Mouse (Mus musculus): ENCODE measurements around the gene Trak2. TPM values are rescaled to one million over a fixed set of nuclear protein-coding genes. Genes with fewer than 3 reads are reported as not detected.

Gene Trak2
- polyA plus RNA-seq, 1 experiment from 2014 or later: 14.1 TPM

DNA sequence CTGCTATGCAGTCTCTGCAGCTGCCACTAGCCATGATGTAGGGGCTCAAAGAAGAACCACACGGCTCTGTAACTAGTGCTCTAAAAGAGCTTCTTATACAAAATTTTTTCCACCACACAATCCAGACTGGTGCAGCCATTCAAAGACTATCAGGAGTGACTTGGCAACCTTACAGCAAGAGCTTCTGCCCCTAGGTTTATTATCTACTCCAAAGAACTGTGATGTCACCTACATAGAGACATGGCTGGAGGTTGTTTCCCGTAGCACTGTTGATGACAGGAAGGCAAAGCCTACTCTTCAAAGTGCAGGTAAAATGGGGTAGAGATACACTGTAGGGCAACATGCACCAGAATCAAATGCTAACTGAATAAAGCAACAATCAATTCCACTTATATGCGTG lies 17.5 kb downstream of the Trak2 start:
- Histone ChIP-seq H3K4me3 (replicated peaks; ENCODE audit: low read depth, low read length) (no peak overlapping the region), H3K9ac (ENCODE audit: low read depth, low read length) (no peak overlapping the region), H3K4me1 (replicated peaks; ENCODE audit: insufficient read depth, low read length) (peaks cover 22% of the 10 kb centered on the region), H3K27me3 (ENCODE audit: insufficient read depth, low read length) (no peaks in the 10 kb centered on the region), H3K36me3 (ENCODE audit: insufficient read depth, low read length) (no peaks in the 10 kb centered on the region), H3K27ac (no peak overlapping the region), H3K4me2 (ENCODE audit: low read length) (no peak overlapping the region), H3K9me3 (replicated peaks; ENCODE audit: low read length) (no peaks in the 10 kb centered on the region)
- DNase-seq (ENCODE audit: low spot score) (no peak), ATAC-seq (replicated peaks; ENCODE audit: low FRiP score, low read depth) (no peak)
- TF ChIP-seq CTCF (IDR thresholded peaks at IDR 0.05; ENCODE audit: low read depth): no peak
- WGBS: 85% methylated on average over 3 of the region's 3 CpGs

DNA sequence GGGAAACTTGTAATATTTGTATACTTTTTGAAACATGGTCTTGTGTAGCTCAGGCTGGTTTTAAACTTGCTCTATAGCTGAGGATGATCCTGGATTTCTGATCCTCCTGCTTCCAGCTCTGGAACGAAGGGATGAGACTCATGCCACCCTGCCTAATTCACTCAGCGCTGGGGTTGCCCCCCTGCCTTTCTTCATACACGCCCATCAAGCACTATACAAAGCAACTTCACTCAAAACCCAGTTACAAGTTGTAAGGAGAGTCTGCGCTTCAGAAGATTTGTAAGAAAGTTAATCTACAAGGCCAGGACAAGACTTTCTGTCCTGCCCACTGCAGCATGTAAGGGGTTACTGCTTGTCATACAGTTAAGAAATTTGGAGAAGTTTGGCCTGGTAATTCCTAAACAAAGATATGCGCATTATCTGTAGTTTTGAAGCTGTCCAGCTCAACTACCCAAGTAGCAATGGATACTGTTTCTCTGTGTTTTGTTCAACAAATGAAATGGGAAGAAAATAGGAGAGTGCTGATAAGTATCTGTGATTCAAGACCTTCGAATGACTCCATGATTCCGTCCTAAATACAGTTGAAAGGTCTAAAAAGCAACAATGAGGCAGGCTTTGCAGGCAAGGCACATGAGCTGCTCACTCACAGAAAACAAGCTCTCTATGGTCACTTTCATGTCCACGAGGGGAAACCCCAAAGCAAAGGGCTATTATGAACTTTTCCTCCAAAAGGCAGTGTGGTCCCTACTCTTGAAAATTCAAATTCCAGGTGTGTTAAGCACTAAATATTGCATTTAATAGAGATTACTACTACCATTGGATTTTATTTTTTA lies 18.4 kb downstream of the Trak2 start:
- Histone ChIP-seq H3K4me2 (ENCODE audit: low read length) (no peak overlapping the region), H3K27me3 (ENCODE audit: insufficient read depth, low read length) (no peaks in the 10 kb centered on the region), H3K9me3 (replicated peaks; ENCODE audit: low read length) (no peaks in the 10 kb centered on the region), H3K9ac (ENCODE audit: low read depth, low read length) (no peak overlapping the region), H3K4me3 (replicated peaks; ENCODE audit: low read depth, low read length) (no peak overlapping the region), H3K27ac (no peak overlapping the region), H3K36me3 (ENCODE audit: insufficient read depth, low read length) (no peaks in the 10 kb centered on the region), H3K4me1 (replicated peaks; ENCODE audit: insufficient read depth, low read length) (peaks cover 22% of the 10 kb centered on the region)
- DNase-seq (ENCODE audit: low spot score): no peak
- no peak for ATAC-seq (replicated peaks; ENCODE audit: low FRiP score, low read depth)
- WGBS: 82% methylated on average over 8 of the region's 8 CpGs
- no peak for TF ChIP-seq CTCF (IDR thresholded peaks at IDR 0.05; ENCODE audit: low read depth)

DNA sequence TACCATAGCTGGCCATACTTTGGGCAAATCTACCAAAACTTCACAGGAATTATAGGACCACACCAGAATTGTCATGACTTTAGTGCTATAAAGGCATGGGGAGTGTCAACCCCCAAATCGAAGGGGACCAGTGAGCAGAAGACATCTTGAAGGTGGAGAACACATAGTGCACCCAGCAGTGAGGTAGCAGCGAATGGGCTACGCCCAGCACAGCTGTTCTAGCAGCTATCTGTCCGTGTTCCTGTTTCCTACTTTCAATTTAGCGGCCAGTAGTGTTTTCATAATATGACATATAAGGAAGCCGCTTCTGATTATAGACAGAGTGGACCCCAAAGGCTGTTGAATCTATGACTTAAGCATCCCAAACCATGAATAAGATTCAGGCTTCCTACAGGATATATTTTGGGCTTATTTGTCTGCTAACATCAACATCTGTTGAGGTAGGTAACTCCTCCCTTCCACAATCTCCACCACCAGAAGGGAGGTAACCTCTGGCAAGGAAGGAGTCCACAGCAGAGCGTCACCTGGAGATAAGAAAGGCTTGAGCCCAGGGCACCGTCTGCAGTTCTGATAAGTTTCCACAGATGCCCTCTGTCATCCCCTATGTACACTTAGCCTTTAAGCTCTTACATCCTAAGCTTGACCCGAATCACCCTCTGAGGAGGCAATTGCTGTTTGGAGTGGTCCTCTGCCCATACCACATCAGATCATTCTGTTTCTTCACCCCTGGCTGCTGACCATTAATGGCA lies 19.4 kb downstream of the Trak2 start:
- H3K4me3 ChIP-seq (replicated peaks; ENCODE audit: low read depth, low read length): no peak overlapping the region
- H3K36me3 ChIP-seq (ENCODE audit: insufficient read depth, low read length): no peaks in the 10 kb centered on the region
- H3K4me2 ChIP-seq (ENCODE audit: low read length): no peak overlapping the region
- no peak for DNase-seq (ENCODE audit: low spot score)
- H3K9me3 ChIP-seq (replicated peaks; ENCODE audit: low read length): no peaks in the 10 kb centered on the region
- no peak for ATAC-seq (replicated peaks; ENCODE audit: low FRiP score, low read depth)
- WGBS: 85% methylated on average over 9 of the region's 9 CpGs
- no peak overlapping the region for H3K27ac ChIP-seq
- H3K4me1 ChIP-seq (replicated peaks; ENCODE audit: insufficient read depth, low read length): peaks cover 22% of the 10 kb centered on the region
- no peaks in the 10 kb centered on the region for H3K27me3 ChIP-seq (ENCODE audit: insufficient read depth, low read length)
- TF ChIP-seq CTCF (IDR thresholded peaks at IDR 0.05; ENCODE audit: low read depth): no peak
- no peak overlapping the region for H3K9ac ChIP-seq (ENCODE audit: low read depth, low read length)

DNA sequence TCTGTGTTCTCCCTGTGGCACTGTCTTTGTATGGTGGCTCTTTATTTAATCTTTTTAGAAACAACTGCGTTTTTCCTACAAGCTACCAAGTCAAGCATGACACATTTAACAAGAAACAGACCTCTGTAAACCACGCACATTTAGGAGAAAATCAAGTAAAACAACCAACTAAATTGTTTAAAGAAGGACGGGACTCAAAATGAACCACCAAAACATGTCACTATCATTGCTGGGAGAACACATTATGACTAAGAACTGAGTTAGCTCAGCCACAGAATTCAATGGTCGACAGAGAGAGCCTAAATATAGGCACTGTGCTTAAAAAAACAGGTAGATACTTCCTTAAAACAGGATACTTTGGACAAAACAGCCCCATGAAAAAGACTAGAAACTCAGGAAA lies 20.2 kb downstream of the Trak2 start:
- peaks cover 19% of the 10 kb centered on the region for H3K4me1 ChIP-seq (replicated peaks; ENCODE audit: insufficient read depth, low read length)
- H3K4me3 ChIP-seq (replicated peaks; ENCODE audit: low read depth, low read length): no peak overlapping the region
- no peak for ATAC-seq (replicated peaks; ENCODE audit: low FRiP score, low read depth)
- no peaks in the 10 kb centered on the region for H3K27me3 ChIP-seq (ENCODE audit: insufficient read depth, low read length)
- TF ChIP-seq CTCF (IDR thresholded peaks at IDR 0.05; ENCODE audit: low read depth): no peak
- DNase-seq (ENCODE audit: low spot score): no peak
- H3K4me2 ChIP-seq (ENCODE audit: low read length): no peak overlapping the region
- WGBS: 51% methylated on average over 4 of the region's 4 CpGs
- no peaks in the 10 kb centered on the region for H3K9me3 ChIP-seq (replicated peaks; ENCODE audit: low read length)
- H3K9ac ChIP-seq (ENCODE audit: low read depth, low read length): no peak overlapping the region
- H3K36me3 ChIP-seq (ENCODE audit: insufficient read depth, low read length): no peaks in the 10 kb centered on the region
- H3K27ac ChIP-seq: 0 out of 2 replicates have a peak overlapping the region, but pooled peaks have one; percentile 65

DNA sequence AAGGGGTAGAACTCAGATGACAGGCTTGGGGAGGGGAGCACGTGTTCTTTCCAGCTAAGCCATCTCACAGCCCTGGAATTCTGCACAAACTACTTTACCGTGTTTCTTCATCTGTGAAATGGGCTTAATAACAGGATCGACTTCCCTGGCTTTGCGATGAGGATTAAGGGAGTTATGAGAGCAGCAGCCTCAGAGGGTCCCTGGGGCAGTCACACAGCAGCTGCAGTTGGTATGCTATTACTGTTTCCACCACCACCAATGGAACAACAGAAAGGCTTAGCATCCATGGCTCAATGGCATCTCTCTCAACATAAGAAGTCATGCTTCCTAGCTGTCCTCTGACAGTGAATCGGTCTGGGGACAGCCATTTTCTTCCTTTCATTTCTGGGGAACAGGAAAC lies 20.7 kb downstream of the Trak2 start:
- Histone ChIP-seq H3K36me3 (ENCODE audit: insufficient read depth, low read length) (no peaks in the 10 kb centered on the region), H3K9ac (ENCODE audit: low read depth, low read length) (no peak overlapping the region), H3K27ac (peak overlapping the region; percentile 65), H3K27me3 (ENCODE audit: insufficient read depth, low read length) (no peaks in the 10 kb centered on the region), H3K4me1 (replicated peaks; ENCODE audit: insufficient read depth, low read length) (peaks cover 17% of the 10 kb centered on the region), H3K9me3 (replicated peaks; ENCODE audit: low read length) (no peaks in the 10 kb centered on the region), H3K4me2 (ENCODE audit: low read length) (no peak overlapping the region), H3K4me3 (replicated peaks; ENCODE audit: low read depth, low read length) (no peak overlapping the region)
- no peak for TF ChIP-seq CTCF (IDR thresholded peaks at IDR 0.05; ENCODE audit: low read depth)
- ATAC-seq (replicated peaks; ENCODE audit: low FRiP score, low read depth): no peak
- WGBS: 83% methylated on average over 5 of the region's 5 CpGs
- DNase-seq (ENCODE audit: low spot score): no peak

DNA sequence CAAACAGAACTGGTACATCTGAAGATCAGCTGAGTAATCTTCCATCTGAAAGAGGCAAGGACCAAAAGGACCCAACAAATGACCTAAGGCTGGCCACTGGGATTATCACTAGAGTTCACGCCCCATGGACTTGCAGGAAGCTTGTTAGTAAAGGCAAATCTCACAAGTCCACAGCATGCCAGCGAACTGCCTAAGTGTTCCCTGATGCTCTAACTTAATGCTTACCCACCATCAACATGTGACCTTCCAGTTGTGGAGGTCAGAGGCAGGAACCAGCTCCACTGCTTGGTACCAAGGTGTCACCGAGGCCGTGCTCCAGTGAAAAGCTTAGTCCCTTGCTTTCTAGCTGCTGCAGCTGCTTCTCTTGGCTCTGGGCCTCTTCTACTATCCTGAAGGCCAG lies 21.4 kb downstream of the Trak2 start:
- no peak for TF ChIP-seq CTCF (IDR thresholded peaks at IDR 0.05; ENCODE audit: low read depth)
- Histone ChIP-seq H3K4me1 (replicated peaks; ENCODE audit: insufficient read depth, low read length) (peaks cover 17% of the 10 kb centered on the region), H3K27ac (peak overlapping the region; percentile 65), H3K27me3 (ENCODE audit: insufficient read depth, low read length) (no peaks in the 10 kb centered on the region), H3K9me3 (replicated peaks; ENCODE audit: low read length) (no peaks in the 10 kb centered on the region), H3K4me3 (replicated peaks; ENCODE audit: low read depth, low read length) (no peak overlapping the region), H3K9ac (ENCODE audit: low read depth, low read length) (no peak overlapping the region), H3K36me3 (ENCODE audit: insufficient read depth, low read length) (no peaks in the 10 kb centered on the region), H3K4me2 (ENCODE audit: low read length) (no peak overlapping the region)
- no peak for DNase-seq (ENCODE audit: low spot score)
- 57% methylated on average over 4 of the region's 4 CpGs for WGBS
- no peak for ATAC-seq (replicated peaks; ENCODE audit: low FRiP score, low read depth)

All from kidney, postnatal 0 days (tissue).